Mouse (Mus musculus): Measurements from ENCODE around the gene Eif4e.

Gene Eif4e

GRCm38 (mm10) chr3:138586213-138586612 is 60.2 kb downstream of the Eif4e start:
- no peak for DNase-seq (ENCODE audit: low spot score)

DNA sequence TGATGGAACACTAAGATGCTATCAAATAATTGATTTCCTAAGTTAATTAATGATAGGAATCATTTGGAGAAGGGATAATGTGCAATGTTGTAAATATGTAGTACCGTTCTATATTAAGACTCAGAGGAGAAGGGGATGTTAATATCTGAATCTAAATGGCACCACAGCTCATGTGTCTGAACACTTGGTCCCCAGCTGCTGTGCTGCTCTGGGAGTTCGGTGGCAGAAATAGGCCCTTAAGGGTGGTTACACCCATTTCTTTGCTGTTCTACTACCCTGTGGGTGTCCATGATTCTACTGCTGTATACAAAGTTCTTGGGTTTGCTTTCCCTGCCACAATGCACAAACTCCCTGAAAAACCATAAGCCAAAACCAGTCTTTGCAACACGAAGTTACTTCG is 61.2 kb downstream of the Eif4e start:
- no peak for DNase-seq (ENCODE audit: low spot score)

- no peak for DNase-seq (ENCODE audit: low spot score)
These were observed 62.0 kb downstream of the Eif4e start for GRCm38 (mm10) chr3:138588001-138588400.

DNA sequence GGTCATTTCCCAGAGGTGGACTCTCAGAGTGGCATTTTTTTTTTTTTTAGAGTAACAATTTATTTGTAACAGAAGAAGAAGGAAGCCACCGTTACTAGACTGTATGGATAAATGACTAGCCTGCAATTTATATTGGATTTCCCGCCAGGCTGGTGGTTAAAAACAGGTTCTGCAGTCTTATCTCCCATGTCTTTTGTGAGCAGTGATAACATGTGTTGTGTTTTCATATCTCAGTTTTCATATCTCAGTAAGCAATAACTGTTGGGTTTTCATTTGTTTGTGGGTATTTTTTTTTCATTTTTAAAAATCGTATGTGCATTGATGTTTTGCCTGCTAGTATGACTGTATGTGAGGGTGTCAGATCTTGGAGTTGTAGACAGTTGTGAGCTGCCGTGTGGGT is 65.0 kb downstream of the Eif4e start:
- no peak for DNase-seq (ENCODE audit: low spot score)

DNA sequence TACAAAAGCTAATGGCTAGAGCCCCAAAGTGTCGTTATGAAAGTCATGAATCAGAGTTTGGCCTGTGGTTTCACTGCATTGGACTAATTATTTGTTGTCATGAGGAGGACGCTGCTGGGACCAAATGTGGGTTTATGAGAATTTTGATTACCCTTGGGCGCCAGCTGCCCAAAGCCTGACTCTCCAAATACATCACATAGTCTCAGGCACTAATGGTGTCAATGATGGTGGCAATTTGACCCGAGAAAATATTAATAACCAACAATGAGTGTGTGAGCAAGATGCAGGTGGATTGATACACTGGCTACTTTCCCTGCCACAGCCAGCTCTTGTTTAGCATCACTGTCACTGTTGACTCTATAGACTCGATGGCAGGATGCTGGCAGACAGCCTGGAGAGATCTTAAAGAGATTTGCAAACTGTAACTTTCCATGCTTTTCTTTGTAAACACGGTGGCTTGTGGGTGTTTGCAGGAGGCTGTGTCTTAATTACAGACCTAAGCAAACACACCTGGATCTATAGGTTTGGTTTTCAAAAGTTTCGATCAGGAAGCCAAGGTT is 65.9 kb downstream of the Eif4e start:
- no peak for DNase-seq (ENCODE audit: low spot score)

- DNase-seq (ENCODE audit: low spot score), result no peak
These were observed 67.2 kb downstream of the Eif4e start for GRCm38 (mm10) chr3:138593131-138593530.

- DNase-seq (ENCODE audit: low spot score), result no peak
These were observed 67.9 kb downstream of the Eif4e start for GRCm38 (mm10) chr3:138593911-138594310.

- no peak for DNase-seq (ENCODE audit: low spot score)
These were observed 75.1 kb downstream of the Eif4e start for GRCm38 (mm10) chr3:138601076-138601475.

GRCm38 (mm10) chr3:138605132-138605531 is 79.2 kb downstream of the Eif4e start:
- DNase-seq (ENCODE audit: low spot score), result no peak

- DNase-seq (ENCODE audit: low spot score), result no peak
These were observed 82.7 kb downstream of the Eif4e start for GRCm38 (mm10) chr3:138608665-138609064.
